Mouse (Mus musculus): ENCODE data around the gene Naaladl2. TPM values are rescaled to one million over a fixed set of nuclear protein-coding genes. Genes with fewer than 3 reads are reported as not detected.

Naaladl2 gene
- polyA plus RNA-seq, 1 experiment: 0.38 TPM

- Histone ChIP-seq H3K27ac (ENCODE audit: insufficient read depth, low read depth, low read length) (no peak overlapping the region), H3K4me1 (ENCODE audit: control insufficient read depth, insufficient read depth, low read length) (no peaks in the 10 kb centered on the region), H3K4me3 (ENCODE audit: insufficient read depth, low read depth, low read length) (no peak overlapping the region), H3K27me3 (replicated peaks; ENCODE audit: control insufficient read depth, insufficient read depth, low read length) (no peaks in the 10 kb centered on the region), H3K36me3 (ENCODE audit: control insufficient read depth, insufficient read depth, low read length) (no peaks in the 10 kb centered on the region)
- WGBS: 55% methylated on average over 2 of the region's 2 CpGs
- TF ChIP-seq POLR2A (IDR thresholded peaks at IDR 0.05; ENCODE audit: low read depth, low read length): no peak
- TF ChIP-seq CTCF (conservative IDR thresholded peaks at IDR 0.05; ENCODE audit: insufficient read depth, insufficient read length, low read depth, low read length): no peak
- no peak for DNase-seq
Measured at GRCm38 (mm10) chr3:24852936-24853335, 291.1 kb downstream of the Naaladl2 start.

- DNase-seq: no peak
- H3K27me3 ChIP-seq (replicated peaks; ENCODE audit: control insufficient read depth, insufficient read depth, low read length): no peaks in the 10 kb centered on the region
- no peak overlapping the region for H3K4me3 ChIP-seq (ENCODE audit: insufficient read depth, low read depth, low read length)
- no peaks in the 10 kb centered on the region for H3K4me1 ChIP-seq (ENCODE audit: control insufficient read depth, insufficient read depth, low read length)
- H3K36me3 ChIP-seq (ENCODE audit: control insufficient read depth, insufficient read depth, low read length): no peaks in the 10 kb centered on the region
- 65% methylated on average over 2 of the region's 2 CpGs for WGBS
- no peak overlapping the region for H3K27ac ChIP-seq (ENCODE audit: insufficient read depth, low read depth, low read length)
- TF ChIP-seq POLR2A (IDR thresholded peaks at IDR 0.05; ENCODE audit: low read depth, low read length): no peak
- TF ChIP-seq CTCF (conservative IDR thresholded peaks at IDR 0.05; ENCODE audit: insufficient read depth, insufficient read length, low read depth, low read length): no peak
Measured at GRCm38 (mm10) chr3:24796739-24797138, 347.3 kb downstream of the Naaladl2 start.

GRCm38 (mm10) chr3:24787451-24788148 is 356.5 kb downstream of the Naaladl2 start:
- WGBS: 84% methylated on average over 1 of the region's 1 CpGs
- H3K27me3 ChIP-seq (replicated peaks; ENCODE audit: control insufficient read depth, insufficient read depth, low read length): no peaks in the 10 kb centered on the region
- H3K27ac ChIP-seq (ENCODE audit: insufficient read depth, low read depth, low read length): no peak overlapping the region
- no peaks in the 10 kb centered on the region for H3K36me3 ChIP-seq (ENCODE audit: control insufficient read depth, insufficient read depth, low read length)
- no peak overlapping the region for H3K4me3 ChIP-seq (ENCODE audit: insufficient read depth, low read depth, low read length)
- DNase-seq: no peak
- H3K4me1 ChIP-seq (ENCODE audit: control insufficient read depth, insufficient read depth, low read length): no peaks in the 10 kb centered on the region
- TF ChIP-seq CTCF (conservative IDR thresholded peaks at IDR 0.05; ENCODE audit: insufficient read depth, insufficient read length, low read depth, low read length): no peak
- TF ChIP-seq POLR2A (IDR thresholded peaks at IDR 0.05; ENCODE audit: low read depth, low read length): no peak

- Histone ChIP-seq H3K4me1 (ENCODE audit: control insufficient read depth, insufficient read depth, low read length) (no peaks in the 10 kb centered on the region), H3K27ac (ENCODE audit: insufficient read depth, low read depth, low read length) (no peak overlapping the region), H3K36me3 (ENCODE audit: control insufficient read depth, insufficient read depth, low read length) (no peaks in the 10 kb centered on the region), H3K27me3 (replicated peaks; ENCODE audit: control insufficient read depth, insufficient read depth, low read length) (no peaks in the 10 kb centered on the region), H3K4me3 (ENCODE audit: insufficient read depth, low read depth, low read length) (no peak overlapping the region)
- TF ChIP-seq CTCF (conservative IDR thresholded peaks at IDR 0.05; ENCODE audit: insufficient read depth, insufficient read length, low read depth, low read length) (no peak), POLR2A (IDR thresholded peaks at IDR 0.05; ENCODE audit: low read depth, low read length) (no peak)
- WGBS: 89% methylated on average over 3 of the region's 3 CpGs
- no peak for DNase-seq
Measured at GRCm38 (mm10) chr3:24784108-24784507, 360.0 kb downstream of the Naaladl2 start.

GRCm38 (mm10) chr3:24783462-24783829 is 360.6 kb downstream of the Naaladl2 start:
- H3K27me3 ChIP-seq (replicated peaks; ENCODE audit: control insufficient read depth, insufficient read depth, low read length): no peaks in the 10 kb centered on the region
- TF ChIP-seq CTCF (conservative IDR thresholded peaks at IDR 0.05; ENCODE audit: insufficient read depth, insufficient read length, low read depth, low read length) (no peak), POLR2A (IDR thresholded peaks at IDR 0.05; ENCODE audit: low read depth, low read length) (no peak)
- H3K27ac ChIP-seq (ENCODE audit: insufficient read depth, low read depth, low read length): peak overlapping the region; percentile 51
- H3K4me1 ChIP-seq (ENCODE audit: control insufficient read depth, insufficient read depth, low read length): no peaks in the 10 kb centered on the region
- WGBS: 26% methylated on average over 7 of the region's 7 CpGs
- H3K36me3 ChIP-seq (ENCODE audit: control insufficient read depth, insufficient read depth, low read length): no peaks in the 10 kb centered on the region
- DNase-seq: peak; percentile 66
- H3K4me3 ChIP-seq (ENCODE audit: insufficient read depth, low read depth, low read length): peak overlapping the region; percentile 48

GRCm38 (mm10) chr3:24782784-24783461 is 361.1 kb downstream of the Naaladl2 start:
- Histone ChIP-seq H3K36me3 (ENCODE audit: control insufficient read depth, insufficient read depth, low read length) (no peaks in the 10 kb centered on the region), H3K4me3 (ENCODE audit: insufficient read depth, low read depth, low read length) (peak overlapping the region; percentile 48), H3K4me1 (ENCODE audit: control insufficient read depth, insufficient read depth, low read length) (no peaks in the 10 kb centered on the region), H3K27ac (ENCODE audit: insufficient read depth, low read depth, low read length) (peak overlapping the region; percentile 51), H3K27me3 (replicated peaks; ENCODE audit: control insufficient read depth, insufficient read depth, low read length) (no peaks in the 10 kb centered on the region)
- peak; percentile 17 for DNase-seq
- 27% methylated on average over 10 of the region's 10 CpGs for WGBS
- TF ChIP-seq POLR2A (IDR thresholded peaks at IDR 0.05; ENCODE audit: low read depth, low read length) (no peak), CTCF (conservative IDR thresholded peaks at IDR 0.05; ENCODE audit: insufficient read depth, insufficient read length, low read depth, low read length) (no peak)

- no peak for DNase-seq
- Histone ChIP-seq H3K27me3 (replicated peaks; ENCODE audit: control insufficient read depth, insufficient read depth, low read length) (no peaks in the 10 kb centered on the region), H3K27ac (ENCODE audit: insufficient read depth, low read depth, low read length) (no peak overlapping the region), H3K36me3 (ENCODE audit: control insufficient read depth, insufficient read depth, low read length) (no peaks in the 10 kb centered on the region), H3K4me3 (ENCODE audit: insufficient read depth, low read depth, low read length) (no peak overlapping the region), H3K4me1 (ENCODE audit: control insufficient read depth, insufficient read depth, low read length) (no peaks in the 10 kb centered on the region)
- TF ChIP-seq POLR2A (IDR thresholded peaks at IDR 0.05; ENCODE audit: low read depth, low read length) (no peak), CTCF (conservative IDR thresholded peaks at IDR 0.05; ENCODE audit: insufficient read depth, insufficient read length, low read depth, low read length) (no peak)
- 98% methylated on average over 2 of the region's 2 CpGs for WGBS
Measured at GRCm38 (mm10) chr3:24781687-24782086, 362.4 kb downstream of the Naaladl2 start.

Data from kidney, adult 2 months (tissue).